Mouse (Mus musculus): ENCODE measurements around the gene Prtn3. TPM values are rescaled to one million over a fixed set of nuclear protein-coding genes. Genes with fewer than 3 reads are reported as not detected.

The Prtn3 gene
- polyA plus RNA-seq, 1 experiment from 2014 or later: 7.5 TPM

GRCm38 (mm10) chr10:79854801-79855541 lies 19.3 kb upstream of the Prtn3 start:
- DNase-seq (ENCODE audit: low read depth, low spot score): no peak
- peak; percentile 7 for ATAC-seq
- no peaks in the 10 kb centered on the region for H3K27me3 ChIP-seq
- TF ChIP-seq CTCF (IDR thresholded peaks at IDR 0.05): no peak
- ChIA-PET POLR2A (interaction anchor here (0.9 to 1.3 kb wide), 3 partner anchors 13 to 60 kb away, joined by 3 to 8 read pairs (median 3); no protein-coding TSS in a partner anchor), CTCF (no interaction called here)
- in situ Hi-C loops (cut with MboI; ENCODE audit: low pct_unique_long_range_greater_than_20kb): no loop called here

GRCm38 (mm10) chr10:79855558-79856184 lies 18.6 kb upstream of the Prtn3 start:
- no peak for DNase-seq (ENCODE audit: low read depth, low spot score)
- no peaks in the 10 kb centered on the region for H3K27me3 ChIP-seq
- in situ Hi-C loops (cut with MboI; ENCODE audit: low pct_unique_long_range_greater_than_20kb): no loop called here
- POLR2A ChIA-PET: interaction anchor here (0.7 to 2.9 kb wide), 5 partner anchors 10 to 200 kb away, joined by 3 to 11 read pairs (median 3); no protein-coding TSS in a partner anchor
- ATAC-seq: no peak
- CTCF ChIA-PET: interaction anchor here (0.8 to 1.1 kb wide), 2 partner anchors 29 to 87 kb away, joined by 3 read pairs; no protein-coding TSS in a partner anchor
- TF ChIP-seq CTCF (IDR thresholded peaks at IDR 0.05): no peak

GRCm38 (mm10) chr10:79856280-79856679 lies 18.0 kb upstream of the Prtn3 start:
- ChIA-PET POLR2A (interaction anchor here (0.7 to 2.9 kb wide), 3 partner anchors 9 to 199 kb away, joined by 3 to 11 read pairs (median 4); no protein-coding TSS in a partner anchor), CTCF (interaction anchor here (0.8 to 1.2 kb wide), 3 partner anchors 28 to 104 kb away, joined by 3 to 4 read pairs (median 3); partner anchors contain the start of gene Wdr18)
- no peak for TF ChIP-seq CTCF (IDR thresholded peaks at IDR 0.05)
- H3K27me3 ChIP-seq: no peaks in the 10 kb centered on the region
- in situ Hi-C loops (cut with MboI; ENCODE audit: low pct_unique_long_range_greater_than_20kb): no loop called here
- DNase-seq (ENCODE audit: low read depth, low spot score) (no peak), ATAC-seq (no peak)

GRCm38 (mm10) chr10:79856704-79857451 lies 17.4 kb upstream of the Prtn3 start:
- no peaks in the 10 kb centered on the region for H3K27me3 ChIP-seq
- TF ChIP-seq CTCF (IDR thresholded peaks at IDR 0.05): no peak
- ATAC-seq: no peak
- in situ Hi-C loops (cut with MboI; ENCODE audit: low pct_unique_long_range_greater_than_20kb): no loop called here
- ChIA-PET POLR2A (interaction anchor here (2.9 kb wide), 1 partner anchor 9 kb away, joined by 11 read pairs; no protein-coding TSS in a partner anchor), CTCF (interaction anchor here (1.0 to 1.6 kb wide), 3 partner anchors 22 to 103 kb away, joined by 3 to 4 read pairs (median 4); partner anchors contain the start of gene Wdr18)
- no peak for DNase-seq (ENCODE audit: low read depth, low spot score)

- no peak for TF ChIP-seq CTCF (IDR thresholded peaks at IDR 0.05)
- ATAC-seq: no peak
- CTCF ChIA-PET: interaction anchor here (1.0 to 1.6 kb wide), 4 partner anchors 23 to 103 kb away, joined by 3 to 4 read pairs (median 4); partner anchors contain the start of gene Wdr18
- no peaks in the 10 kb centered on the region for H3K27me3 ChIP-seq
- in situ Hi-C loops (cut with MboI; ENCODE audit: low pct_unique_long_range_greater_than_20kb): no loop called here
- POLR2A ChIA-PET: interaction anchor here (2.9 kb wide), 1 partner anchor 8 kb away, joined by 11 read pairs; no protein-coding TSS in a partner anchor
- DNase-seq (ENCODE audit: low read depth, low spot score): no peak
These were observed 16.8 kb upstream of the Prtn3 start for GRCm38 (mm10) chr10:79857452-79857811.

GRCm38 (mm10) chr10:79857894-79858293 lies 16.4 kb upstream of the Prtn3 start:
- in situ Hi-C loops (cut with MboI; ENCODE audit: low pct_unique_long_range_greater_than_20kb): no loop called here
- CTCF ChIA-PET: interaction anchor here (1.0 to 1.8 kb wide), 4 partner anchors 23 to 89 kb away, joined by 3 to 5 read pairs (median 4); no protein-coding TSS in a partner anchor

GRCm38 (mm10) chr10:79858416-79859074 lies 15.7 kb upstream of the Prtn3 start:
- no peak for ATAC-seq
- no peak for DNase-seq (ENCODE audit: low read depth, low spot score)
- POLR2A ChIA-PET: interaction anchor here (1.0 to 2.9 kb wide), 2 partner anchors 7 to 15 kb away, joined by 3 to 11 read pairs; partner anchors contain the start of genes Plppr3 and Prtn3
- in situ Hi-C loops (cut with MboI; ENCODE audit: low pct_unique_long_range_greater_than_20kb): no loop called here
- H3K27me3 ChIP-seq: no peaks in the 10 kb centered on the region
- CTCF ChIA-PET: interaction anchor here (0.8 to 1.8 kb wide), 4 partner anchors 24 to 89 kb away, joined by 3 to 5 read pairs (median 3); no protein-coding TSS in a partner anchor
- no peak for TF ChIP-seq CTCF (IDR thresholded peaks at IDR 0.05)

More at GRCm38 (mm10) chr10:79857894-79858293, 16.4 kb upstream of the Prtn3 start:
- ATAC-seq: no peak
- POLR2A ChIA-PET: interaction anchor here (2.9 kb wide), 1 partner anchor 8 kb away, joined by 11 read pairs; no protein-coding TSS in a partner anchor
- TF ChIP-seq CTCF (IDR thresholded peaks at IDR 0.05): no peak
- DNase-seq (ENCODE audit: low read depth, low spot score): no peak
- H3K27me3 ChIP-seq: no peaks in the 10 kb centered on the region

- DNase-seq (ENCODE audit: low read depth, low spot score) (no peak), ATAC-seq (no peak)
- POLR2A ChIA-PET: interaction anchor here (1.0 kb wide), 1 partner anchor 15 kb away, joined by 3 read pairs; the partner anchor contains the start of genes Plppr3 and Prtn3
- no peak for TF ChIP-seq CTCF (IDR thresholded peaks at IDR 0.05)
- CTCF ChIA-PET: interaction anchor here (0.8 to 1.8 kb wide), 2 partner anchors 24 kb away, joined by 3 to 5 read pairs; no protein-coding TSS in a partner anchor
- H3K27me3 ChIP-seq: no peaks in the 10 kb centered on the region
- in situ Hi-C loops (cut with MboI; ENCODE audit: low pct_unique_long_range_greater_than_20kb): no loop called here
These were observed 15.2 kb upstream of the Prtn3 start for GRCm38 (mm10) chr10:79859116-79859515.

Measured in Patski (cell line).